Mouse (Mus musculus) testis, adult 2 months (tissue): ENCODE measurements around the gene Gpatch2l.

Experiments used
- CTCF ChIP-seq: fragments of 200-500 bp; IDR thresholded peaks from 2 replicates; pipeline ENCODE4 v1.5.1; 2012; ENCODE audit warnings: low read depth, mild to moderate bottlenecking, inconsistent platforms, low read length, moderate library complexity; ENCODE audit not compliant: control insufficient read depth, insufficient read depth, insufficient replicate concordance
- POLR2A ChIP-seq: fragments of 200-500 bp; IDR thresholded peaks from 2 replicates; pipeline ENCODE4 v1.6.1; 2012; ENCODE audit warnings: low read depth, mild to moderate bottlenecking, inconsistent platforms, low read length, moderate library complexity; ENCODE audit not compliant: control insufficient read depth

DNA sequence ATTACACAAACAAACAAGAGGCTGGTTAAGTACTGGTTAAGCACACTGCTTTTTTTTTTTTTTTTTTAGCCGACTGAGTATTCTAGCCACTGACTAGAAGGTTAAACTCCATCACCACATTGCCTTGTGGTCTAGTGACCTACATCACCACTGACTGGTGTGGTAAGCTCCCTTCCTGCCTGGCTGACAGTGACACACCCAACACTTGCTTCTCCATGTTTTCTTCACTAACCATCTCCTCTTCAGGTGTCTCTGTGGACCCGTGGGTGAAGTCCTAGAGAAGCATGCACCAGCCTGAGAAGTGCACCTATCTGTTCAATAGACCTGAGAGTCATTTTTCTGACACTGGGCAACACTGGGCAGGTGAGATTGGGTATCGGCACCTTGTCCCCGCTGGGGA is 68.2 kb downstream of the Gpatch2l start:
- no peak for TF ChIP-seq CTCF
- no peak for TF ChIP-seq POLR2A
